Mouse (Mus musculus): ENCODE data around the gene Cd81. TPM values are rescaled to one million over a fixed set of nuclear protein-coding genes. Genes with fewer than 3 reads are reported as not detected.

Cd81 gene
- polyA plus RNA-seq, 1 experiment from 2014 or later, result 411 TPM

GRCm38 (mm10) chr7:143055499-143056186, 3.1 kb downstream of the Cd81 start:
- peak overlapping the region; percentile 89; the same call in 1 of the 2 replicates for H3K4me3 ChIP-seq (replicated peaks)

GRCm38 (mm10) chr7:143057023-143057422, 4.5 kb downstream of the Cd81 start:
- peaks cover 61% of the 10 kb centered on the region for H3K4me1 ChIP-seq (replicated peaks)
- peak overlapping the region; percentile 72; the same call in 1 of the 2 replicates for H3K27ac ChIP-seq

More at GRCm38 (mm10) chr7:143055499-143056186, 3.1 kb downstream of the Cd81 start:
- Histone ChIP-seq H3K27ac (no peak overlapping the region), H3K9ac (peak overlapping the region; percentile 97), H3K36me3 (0 out of 2 replicates have a peak, but pooled peaks cover 3% of the 10 kb centered on the region), H3K4me2 (replicated peaks) (peak overlapping the region; percentile 83), H3K9me3 (no peaks in the 10 kb centered on the region), H3K4me1 (replicated peaks) (peaks cover 62% of the 10 kb centered on the region), H3K27me3 (replicated peaks) (no peaks in the 10 kb centered on the region)
- 68% methylated on average over 11 of the region's 11 CpGs for WGBS
- no peak for ATAC-seq

GRCm38 (mm10) chr7:143057667-143058220, 5.2 kb downstream of the Cd81 start:
- Histone ChIP-seq H3K27me3 (replicated peaks) (no peaks in the 10 kb centered on the region), H3K4me3 (replicated peaks) (no peak overlapping the region), H3K27ac (peak overlapping the region; percentile 72), H3K9me3 (no peaks in the 10 kb centered on the region), H3K4me2 (replicated peaks) (peak overlapping the region; percentile 42), H3K36me3 (peaks cover 11% of the 10 kb centered on the region; the same call in 1 of the 2 replicates), H3K4me1 (replicated peaks) (peaks cover 59% of the 10 kb centered on the region), H3K9ac (no peak overlapping the region)
- 56% methylated on average over 9 of the region's 9 CpGs for WGBS
- peak; percentile 49 for ATAC-seq

More at GRCm38 (mm10) chr7:143057023-143057422, 4.5 kb downstream of the Cd81 start:
- H3K9me3 ChIP-seq, result no peaks in the 10 kb centered on the region
- no peak overlapping the region for H3K4me3 ChIP-seq (replicated peaks)
- H3K27me3 ChIP-seq (replicated peaks), result no peaks in the 10 kb centered on the region
- no peak for ATAC-seq
- H3K4me2 ChIP-seq (replicated peaks), result peak overlapping the region; percentile 42; the same call in 1 of the 2 replicates
- no peak overlapping the region for H3K9ac ChIP-seq
- 0 out of 2 replicates have a peak, but pooled peaks cover 5% of the 10 kb centered on the region for H3K36me3 ChIP-seq
- WGBS, result 68% methylated on average over 5 of the region's 5 CpGs

GRCm38 (mm10) chr7:143058221-143058697, 5.7 kb downstream of the Cd81 start:
- no peak overlapping the region for H3K9ac ChIP-seq
- H3K36me3 ChIP-seq, result peaks cover 14% of the 10 kb centered on the region
- no peak for ATAC-seq
- 53% methylated on average over 5 of the region's 5 CpGs for WGBS
- H3K4me2 ChIP-seq (replicated peaks), result peak overlapping the region; percentile 42
- H3K4me3 ChIP-seq (replicated peaks), result no peak overlapping the region
- peaks cover 59% of the 10 kb centered on the region for H3K4me1 ChIP-seq (replicated peaks)
- H3K9me3 ChIP-seq, result no peaks in the 10 kb centered on the region
- peak overlapping the region; percentile 72 for H3K27ac ChIP-seq
- H3K27me3 ChIP-seq (replicated peaks), result no peaks in the 10 kb centered on the region

GRCm38 (mm10) chr7:143059202-143059870, 6.8 kb downstream of the Cd81 start:
- H3K9me3 ChIP-seq, result no peaks in the 10 kb centered on the region
- no peak overlapping the region for H3K9ac ChIP-seq
- H3K27ac ChIP-seq, result peak overlapping the region; percentile 72
- no peak for ATAC-seq
- no peak overlapping the region for H3K4me2 ChIP-seq (replicated peaks)
- H3K36me3 ChIP-seq, result peaks cover 24% of the 10 kb centered on the region
- H3K4me1 ChIP-seq (replicated peaks), result peaks cover 53% of the 10 kb centered on the region
- H3K27me3 ChIP-seq (replicated peaks), result no peaks in the 10 kb centered on the region
- H3K4me3 ChIP-seq (replicated peaks), result no peak overlapping the region
- WGBS, result 65% methylated on average over 5 of the region's 5 CpGs

- H3K9me3 ChIP-seq, result no peaks in the 10 kb centered on the region
- H3K4me3 ChIP-seq (replicated peaks), result no peak overlapping the region
- no peak overlapping the region for H3K4me2 ChIP-seq (replicated peaks)
- ATAC-seq, result no peak; the same call in 1 of the 2 replicates
- H3K4me1 ChIP-seq (replicated peaks), result peaks cover 22% of the 10 kb centered on the region
- H3K36me3 ChIP-seq, result peaks cover 41% of the 10 kb centered on the region
- 50% methylated on average over 2 of the region's 2 CpGs for WGBS
- H3K27ac ChIP-seq, result no peak overlapping the region
- H3K9ac ChIP-seq, result no peak overlapping the region
- H3K27me3 ChIP-seq (replicated peaks), result no peaks in the 10 kb centered on the region
Observed at GRCm38 (mm10) chr7:143062704-143063103, 10.2 kb downstream of the Cd81 start.

GRCm38 (mm10) chr7:143064226-143064625, 11.7 kb downstream of the Cd81 start:
- no peak overlapping the region for H3K27ac ChIP-seq
- H3K4me1 ChIP-seq (replicated peaks), result peaks cover 15% of the 10 kb centered on the region
- no peak overlapping the region for H3K9ac ChIP-seq
- 82% methylated on average over 6 of the region's 6 CpGs for WGBS
- H3K4me2 ChIP-seq (replicated peaks), result no peak overlapping the region
- peaks cover 45% of the 10 kb centered on the region for H3K36me3 ChIP-seq
- H3K9me3 ChIP-seq, result no peaks in the 10 kb centered on the region
- no peak for ATAC-seq
- no peaks in the 10 kb centered on the region for H3K27me3 ChIP-seq (replicated peaks)
- H3K4me3 ChIP-seq (replicated peaks), result no peak overlapping the region

- peaks cover 19% of the 10 kb centered on the region for H3K4me1 ChIP-seq (replicated peaks)
- no peaks in the 10 kb centered on the region for H3K27me3 ChIP-seq (replicated peaks)
- no peak overlapping the region for H3K9ac ChIP-seq
- 89% methylated on average over 2 of the region's 2 CpGs for WGBS
- no peak overlapping the region for H3K4me3 ChIP-seq (replicated peaks)
- no peak overlapping the region for H3K4me2 ChIP-seq (replicated peaks)
- H3K27ac ChIP-seq, result no peak overlapping the region
- peaks cover 45% of the 10 kb centered on the region for H3K36me3 ChIP-seq
- no peaks in the 10 kb centered on the region for H3K9me3 ChIP-seq
- ATAC-seq, result no peak
Observed at GRCm38 (mm10) chr7:143065692-143066091, 13.2 kb downstream of the Cd81 start.

GRCm38 (mm10) chr7:143067469-143067868, 14.9 kb downstream of the Cd81 start:
- H3K4me3 ChIP-seq (replicated peaks), result no peak overlapping the region
- peaks cover 40% of the 10 kb centered on the region for H3K36me3 ChIP-seq
- 0 out of 2 replicates have a peak overlapping the region, but pooled peaks have one; percentile 9 for H3K27ac ChIP-seq
- H3K4me1 ChIP-seq (replicated peaks), result peaks cover 21% of the 10 kb centered on the region
- 77% methylated on average over 2 of the region's 2 CpGs for WGBS
- H3K9ac ChIP-seq, result no peak overlapping the region
- H3K27me3 ChIP-seq (replicated peaks), result no peaks in the 10 kb centered on the region
- H3K4me2 ChIP-seq (replicated peaks), result no peak overlapping the region
- ATAC-seq, result no peak
- H3K9me3 ChIP-seq, result no peaks in the 10 kb centered on the region

GRCm38 (mm10) chr7:143067897-143068296, 15.4 kb downstream of the Cd81 start:
- no peak overlapping the region for H3K4me3 ChIP-seq (replicated peaks)
- H3K9ac ChIP-seq, result no peak overlapping the region
- H3K4me1 ChIP-seq (replicated peaks), result peaks cover 21% of the 10 kb centered on the region
- ATAC-seq, result no peak
- H3K27ac ChIP-seq, result peak overlapping the region; percentile 92
- H3K9me3 ChIP-seq, result no peaks in the 10 kb centered on the region
- H3K36me3 ChIP-seq, result peaks cover 39% of the 10 kb centered on the region
- 76% methylated on average over 3 of the region's 3 CpGs for WGBS
- 0 out of 2 replicates have a peak overlapping the region, but pooled peaks have one; percentile 70 for H3K4me2 ChIP-seq (replicated peaks)
- no peaks in the 10 kb centered on the region for H3K27me3 ChIP-seq (replicated peaks)

GRCm38 (mm10) chr7:143068316-143068881, 15.9 kb downstream of the Cd81 start:
- peak overlapping the region; percentile 23; the same call in 1 of the 2 replicates for H3K9ac ChIP-seq
- no peaks in the 10 kb centered on the region for H3K27me3 ChIP-seq (replicated peaks)
- H3K4me3 ChIP-seq (replicated peaks), result peak overlapping the region; percentile 80
- peaks cover 21% of the 10 kb centered on the region for H3K4me1 ChIP-seq (replicated peaks)
- peak overlapping the region; percentile 92 for H3K27ac ChIP-seq
- ATAC-seq, result no peak
- no peaks in the 10 kb centered on the region for H3K9me3 ChIP-seq
- peaks cover 35% of the 10 kb centered on the region for H3K36me3 ChIP-seq
- H3K4me2 ChIP-seq (replicated peaks), result peak overlapping the region; percentile 70
- 40% methylated on average over 13 of the region's 13 CpGs for WGBS

Measured in intestine, embryonic 15.5 days (tissue).